Mouse (Mus musculus): ENCODE data around the gene BC080695. TPM values are rescaled to one million over a fixed set of nuclear protein-coding genes. Genes with fewer than 3 reads are reported as not detected.
"Not testable (repeated sequence)": the region's sequence is repeated elsewhere in the genome, so short reads cannot be mapped to it uniquely, and the experiment has no call there.

The BC080695 gene
- total RNA-seq (2014; rRNA removed) (not detected in 2 replicates), polyA plus RNA-seq (2015; fragmentation: Nextera tagmentation; extraction: Ambion mirVana) (not detected in 2 replicates)

GRCm38 (mm10) chr4:143551400-143551799, at the start of gene BC080695, which contains the start of gene Gm13057:
BC080695 (plus strand) TSS chr4:143551700.
Gm13057 (plus strand) TSS chr4:143551709.
- not testable (repeated sequence) for H3K4me2 ChIP-seq (ENCODE audit: low read depth); DNase-seq; H3K9ac ChIP-seq; ATAC-seq; H3K4me1 ChIP-seq (ENCODE audit: insufficient read depth); H3K9me3 ChIP-seq (ENCODE audit: low read length); H3K27ac ChIP-seq (ENCODE audit: low read depth, low read length); H3K36me3 ChIP-seq (ENCODE audit: insufficient read depth); H3K27me3 ChIP-seq (ENCODE audit: insufficient read depth, low read length); H3K4me3 ChIP-seq (ENCODE audit: low read depth, low read length)
- no CpG with 5 or more reads among the region's 3 CpGs for WGBS

- no peaks in the 10 kb centered on the region for H3K4me1 ChIP-seq (ENCODE audit: insufficient read depth)
- WGBS: 89% methylated on average over 3 of the region's 3 CpGs
- no peaks in the 10 kb centered on the region for H3K9me3 ChIP-seq (ENCODE audit: low read length)
- no peak within 1 kb of the TSS for H3K4me2 ChIP-seq (ENCODE audit: low read depth)
- DNase-seq (no peak), ATAC-seq (no peak)
- H3K27me3 ChIP-seq (ENCODE audit: insufficient read depth, low read length): no peaks in the 10 kb centered on the region
- no peak within 1 kb of the TSS for H3K9ac ChIP-seq
- H3K4me3 ChIP-seq (ENCODE audit: low read depth, low read length): no peak within 1 kb of the TSS
- TF ChIP-seq CTCF (IDR thresholded peaks at IDR 0.05; ENCODE audit: low read depth): no peak
- H3K27ac ChIP-seq (ENCODE audit: low read depth, low read length): no peak within 1 kb of the TSS
- no peaks in the 10 kb centered on the region for H3K36me3 ChIP-seq (ENCODE audit: insufficient read depth)
These were observed 40.5 kb upstream of the BC080695 start, which contains the start of gene Gm13043 for GRCm38 (mm10) chr4:143511043-143511442. Gm13043 (plus strand) TSS chr4:143511343.

GRCm38 (mm10) chr4:143535654-143536053, 15.8 kb upstream of the BC080695 start, which contains the start of gene Gm13040:
Gm13040 (plus strand) TSS chr4:143535954.
- H3K4me1 ChIP-seq (ENCODE audit: insufficient read depth); H3K4me3 ChIP-seq (ENCODE audit: low read depth, low read length); DNase-seq; H3K27me3 ChIP-seq (ENCODE audit: insufficient read depth, low read length); H3K36me3 ChIP-seq (ENCODE audit: insufficient read depth); H3K27ac ChIP-seq (ENCODE audit: low read depth, low read length); ATAC-seq; H3K4me2 ChIP-seq (ENCODE audit: low read depth); H3K9ac ChIP-seq; H3K9me3 ChIP-seq (ENCODE audit: low read length): not testable (repeated sequence)
- no CpG with 5 or more reads among the region's 3 CpGs for WGBS

- DNase-seq; H3K4me1 ChIP-seq (ENCODE audit: insufficient read depth); H3K9ac ChIP-seq; H3K36me3 ChIP-seq (ENCODE audit: insufficient read depth); ATAC-seq; H3K9me3 ChIP-seq (ENCODE audit: low read length); H3K4me2 ChIP-seq (ENCODE audit: low read depth); H3K4me3 ChIP-seq (ENCODE audit: low read depth, low read length); H3K27ac ChIP-seq (ENCODE audit: low read depth, low read length); H3K27me3 ChIP-seq (ENCODE audit: insufficient read depth, low read length): not testable (repeated sequence)
- 86% methylated on average over 9 of the region's 9 CpGs for WGBS
These were observed 60.4 kb downstream of the BC080695 start for GRCm38 (mm10) chr4:143611927-143612326.

GRCm38 (mm10) chr4:143614703-143615102, 63.2 kb downstream of the BC080695 start, which contains the start of gene Gm13083:
Gm13083 (plus strand) TSS chr4:143615003.
- not testable (repeated sequence) for H3K27ac ChIP-seq (ENCODE audit: low read depth, low read length); H3K36me3 ChIP-seq (ENCODE audit: insufficient read depth); H3K27me3 ChIP-seq (ENCODE audit: insufficient read depth, low read length); H3K9me3 ChIP-seq (ENCODE audit: low read length); DNase-seq; H3K9ac ChIP-seq; ATAC-seq; H3K4me2 ChIP-seq (ENCODE audit: low read depth); H3K4me3 ChIP-seq (ENCODE audit: low read depth, low read length); H3K4me1 ChIP-seq (ENCODE audit: insufficient read depth)

- not testable (repeated sequence) for H3K9ac ChIP-seq; H3K9me3 ChIP-seq (ENCODE audit: low read length); H3K4me1 ChIP-seq (ENCODE audit: insufficient read depth); H3K4me2 ChIP-seq (ENCODE audit: low read depth); H3K36me3 ChIP-seq (ENCODE audit: insufficient read depth); H3K27ac ChIP-seq (ENCODE audit: low read depth, low read length); DNase-seq; ATAC-seq; H3K4me3 ChIP-seq (ENCODE audit: low read depth, low read length); H3K27me3 ChIP-seq (ENCODE audit: insufficient read depth, low read length)
- 87% methylated on average over 4 of the region's 4 CpGs for WGBS
These were observed 66.6 kb downstream of the BC080695 start for GRCm38 (mm10) chr4:143618101-143618500.

Other genes with a start within 250 kb of the BC080695 start
- 0.08 and 0.29 TPM in 2 replicates for gene Lrrc38, start 201.9 kb upstream of the BC080695 start, total RNA-seq (2014; rRNA removed)
- 0.35 and 0.43 TPM in 2 replicates for gene Lrrc38, start 201.9 kb upstream of the BC080695 start, polyA plus RNA-seq (2015; fragmentation: Nextera tagmentation; extraction: Ambion mirVana)
- gene Pramel1, start 157.3 kb upstream of the BC080695 start, total RNA-seq (2014; rRNA removed): not detected in 2 replicates
- gene Pramel1, start 157.3 kb upstream of the BC080695 start, polyA plus RNA-seq (2015; fragmentation: Nextera tagmentation; extraction: Ambion mirVana): not detected in 2 replicates
- gene Pramef8, start 139.3 kb upstream of the BC080695 start, total RNA-seq (2014; rRNA removed): 38.3 and 49.5 TPM in 2 replicates
- gene Pramef8, start 139.3 kb upstream of the BC080695 start, polyA plus RNA-seq (2015; fragmentation: Nextera tagmentation; extraction: Ambion mirVana): 17.3 and 17.4 TPM in 2 replicates
- gene Oog4, start 101.4 kb upstream of the BC080695 start, total RNA-seq (2014; rRNA removed): not detected in 2 replicates
- gene Oog4, start 101.4 kb upstream of the BC080695 start, polyA plus RNA-seq (2015; fragmentation: Nextera tagmentation; extraction: Ambion mirVana): not detected in 2 replicates
- not detected in 2 replicates for gene Gm13043, start 40.4 kb upstream of the BC080695 start, total RNA-seq (2014; rRNA removed)
- not detected in 2 replicates for gene Gm13043, start 40.4 kb upstream of the BC080695 start, polyA plus RNA-seq (2015; fragmentation: Nextera tagmentation; extraction: Ambion mirVana)
- gene Gm13040, start 15.7 kb upstream of the BC080695 start, total RNA-seq (2014; rRNA removed): not detected in 2 replicates
- gene Gm13040, start 15.7 kb upstream of the BC080695 start, polyA plus RNA-seq (2015; fragmentation: Nextera tagmentation; extraction: Ambion mirVana): not detected in 2 replicates
- not detected in 2 replicates for gene Gm13057, start within 50 bp of the BC080695 start, total RNA-seq (2014; rRNA removed)
- not detected in 2 replicates for gene Gm13057, start within 50 bp of the BC080695 start, polyA plus RNA-seq (2015; fragmentation: Nextera tagmentation; extraction: Ambion mirVana)
- gene Gm13083, start 63.3 kb downstream of the BC080695 start, total RNA-seq (2014; rRNA removed): not detected in 2 replicates
- not detected in 2 replicates for gene Gm13083, start 63.3 kb downstream of the BC080695 start, polyA plus RNA-seq (2015; fragmentation: Nextera tagmentation; extraction: Ambion mirVana)
- not detected in 2 replicates for gene Gm13088, start 105.5 kb downstream of the BC080695 start, total RNA-seq (2014; rRNA removed)
- gene Gm13088, start 105.5 kb downstream of the BC080695 start, polyA plus RNA-seq (2015; fragmentation: Nextera tagmentation; extraction: Ambion mirVana): not detected in 2 replicates
- gene Gm13089, start 151.0 kb downstream of the BC080695 start, total RNA-seq (2014; rRNA removed): not detected in 2 replicates
- gene Gm13089, start 151.0 kb downstream of the BC080695 start, polyA plus RNA-seq (2015; fragmentation: Nextera tagmentation; extraction: Ambion mirVana): not detected in 2 replicates
- gene Gm13078, start 167.8 kb downstream of the BC080695 start, total RNA-seq (2014; rRNA removed): not detected in 2 replicates
- gene Gm13078, start 167.8 kb downstream of the BC080695 start, polyA plus RNA-seq (2015; fragmentation: Nextera tagmentation; extraction: Ambion mirVana): not detected in 2 replicates
- gene Gm13023, start 237.7 kb downstream of the BC080695 start, total RNA-seq (2014; rRNA removed): not detected in 2 replicates
- gene Gm13023, start 237.7 kb downstream of the BC080695 start, polyA plus RNA-seq (2015; fragmentation: Nextera tagmentation; extraction: Ambion mirVana): not detected in 2 replicates